Mouse (Mus musculus) layer of hippocampus, postnatal 10 days (tissue): Measurements from ENCODE around the gene Fn1. TPM values are rescaled to one million over a fixed set of nuclear protein-coding genes. Genes with fewer than 3 reads are reported as not detected.
A peak's percentile ranks its signal among the peaks of the same experiment; 100 is the strongest.

Source experiments
- DNase-seq, 2 experiments: peaks; one replicate each; pipeline ENCODE4 v3.0.0; 2021; ENCODE audit warnings: low spot score in 2 of 2
- total RNA-seq, 2 experiments: library from RNA; stranded (reverse); gene quantifications; 2 replicates each; pipeline ENCODE4 v1.2.3; 2021

The Fn1 gene
- total RNA-seq, 2 experiments from 2014 or later = 130 to 131 TPM

DNA sequence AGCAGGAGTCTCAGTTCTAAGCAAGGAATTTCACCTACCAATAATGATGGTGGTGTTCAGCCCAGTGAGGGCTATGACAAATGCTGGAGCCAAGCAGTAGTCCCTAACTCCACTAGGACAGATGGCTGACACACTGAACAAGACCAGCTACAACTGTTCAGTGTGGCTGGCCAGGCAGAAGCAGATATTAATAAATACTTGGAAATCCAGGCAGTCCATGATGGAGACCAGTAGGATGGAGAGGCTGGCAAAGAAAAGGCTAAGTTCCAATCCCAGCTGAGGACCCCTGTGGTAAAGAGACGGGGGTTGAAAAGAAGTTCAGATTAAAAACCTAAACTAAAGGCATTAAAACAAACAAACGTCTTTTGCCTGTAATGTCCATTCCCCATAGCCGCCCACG, 113.4 kb downstream of the Fn1 start:
- peak in 1 of 2 experiments; percentile 6 for DNase-seq

Other genes starting within 250 kb of the Fn1 start
- under 1 TPM; 0.11 to 0.32 TPM for gene Abca12, start 238.3 kb downstream of the Fn1 start, total RNA-seq
- 10 to 100 TPM; 41.9 to 42.8 TPM for gene Atic, start 96.0 kb downstream of the Fn1 start, total RNA-seq